Mouse (Mus musculus): ENCODE measurements around the gene Ebf4.

DNA sequence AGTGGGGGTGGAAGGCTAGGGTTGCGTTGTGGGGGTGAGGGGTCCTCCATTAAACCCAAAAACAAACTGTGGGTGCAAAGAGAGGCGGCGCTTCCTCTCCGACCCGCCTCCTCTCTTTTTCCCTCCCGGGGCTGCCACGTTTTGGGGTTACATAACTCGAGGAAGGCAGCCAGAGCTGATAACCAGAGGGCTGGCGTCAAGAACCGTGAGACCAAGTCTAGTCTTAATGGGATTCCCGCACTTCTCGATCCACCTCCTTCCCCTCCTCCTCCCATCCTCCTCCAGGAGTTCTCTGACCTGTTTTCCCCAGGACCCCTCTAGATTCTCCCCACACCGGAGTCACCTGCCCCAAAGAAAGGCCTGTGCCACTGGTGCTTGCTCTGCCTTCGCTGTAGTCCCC lies 103.1 kb downstream of the Ebf4 start:
- TF ChIP-seq TAL1 (IDR thresholded peaks at IDR 0.05; ENCODE audit: low read length) (no peak), GATA1 (IDR thresholded peaks at IDR 0.05; ENCODE audit: low read length) (no peak)
